27 mouse cellular contexts compared by ENCODE assay signal in the genomic region with DNA sequence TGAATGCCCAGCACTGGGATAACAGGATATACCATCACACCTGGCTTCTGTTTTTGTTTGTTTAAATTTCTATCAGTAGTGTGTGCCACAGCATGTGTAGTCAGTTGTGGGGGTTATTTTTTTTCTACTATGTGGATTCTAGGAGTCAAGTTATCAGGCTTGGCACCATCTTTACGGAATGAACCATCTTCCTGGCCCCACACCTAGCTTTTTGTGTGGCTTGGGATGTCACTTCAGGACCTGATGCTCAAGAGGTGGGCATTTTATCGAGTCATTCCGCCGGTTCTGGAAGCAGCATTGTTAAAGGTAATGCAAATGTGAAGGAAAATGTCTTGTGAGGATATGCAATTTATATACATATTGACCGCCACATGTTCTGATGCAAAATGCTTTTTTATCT. TPM values are rescaled to one million over a fixed set of nuclear protein-coding genes. Genes with fewer than 3 reads are reported as not detected.
DNase-seq lines count a peak whose midpoint lies in the region; ATAC-seq and TF ChIP-seq lines count a peak whose summit lies in the region.
"Had no signal": no experiment of that assay in that cellular context is flagged by ENCODE, and none has a peak within 500 bp of the region (broad histone marks: within the 10 kb centered on the region; RNA-seq: fewer than 3 reads in every experiment).

No protein-coding gene starts in this region.

- TF ChIP-seq EP300 in liver, postnatal 0 days (IDR thresholded peaks at IDR 0.05; ENCODE audit: low read depth): no peak
- no peak for TF ChIP-seq EP300 in MEL (IDR thresholded peaks at IDR 0.05; ENCODE audit: low read depth in 1 of 2, low read length in 2 of 2)

- no peak overlapping the region for H3K9ac ChIP-seq in heart, embryonic 12.5 days
- H3K9ac ChIP-seq in intestine, embryonic 14.5 days (ENCODE audit: low read length): no peak overlapping the region
- no peak overlapping the region for H3K9ac ChIP-seq in intestine, postnatal 0 days (ENCODE audit: low read depth, low read length)
- no peak overlapping the region for H3K9ac ChIP-seq in liver, postnatal 0 days (replicated peaks)
- H3K9ac ChIP-seq in MEL (ENCODE audit: control insufficient read depth, low read depth, low read length, poor library complexity, severe bottlenecking): no peak overlapping the region
- H3K9ac ChIP-seq: embryonic facial prominence, embryonic 13.5 days; embryonic facial prominence, embryonic 15.5 days; forebrain, embryonic 12.5 days had no signal

- no peak for TF ChIP-seq CTCF in intestine, postnatal 0 days (IDR thresholded peaks at IDR 0.05; ENCODE audit: low read depth)
- no peak for TF ChIP-seq CTCF in liver, postnatal 0 days (IDR thresholded peaks at IDR 0.05; ENCODE audit: low read depth)
- TF ChIP-seq CTCF in MEL (IDR thresholded peaks at IDR 0.05 in 2 of 3, conservative IDR thresholded peaks at IDR 0.05 in 1 of 3; ENCODE audit: control insufficient read depth in 1 of 3, insufficient read depth in 1 of 3, low read depth in 2 of 3, low read length in 3 of 3, poor library complexity in 1 of 3, severe bottlenecking in 1 of 3): no peak

- TF ChIP-seq RAD21 in MEL (IDR thresholded peaks at IDR 0.05; ENCODE audit: low read depth, low read length): no peak

- H3K4me1 ChIP-seq in heart, embryonic 12.5 days (replicated peaks): peaks cover 20% of the 10 kb centered on the region
- H3K4me1 ChIP-seq in intestine, embryonic 14.5 days (replicated peaks; ENCODE audit: control insufficient read depth, insufficient read depth, low read length): peaks cover 16% of the 10 kb centered on the region
- no peaks in the 10 kb centered on the region; the same call in 1 of the 2 replicates for H3K4me1 ChIP-seq in intestine, postnatal 0 days (replicated peaks; ENCODE audit: control insufficient read depth, insufficient read depth, low read length)
- H3K4me1 ChIP-seq in liver, postnatal 0 days (ENCODE audit: insufficient read depth): peaks cover 21% of the 10 kb centered on the region
- H3K4me1 ChIP-seq in MEL (ENCODE audit: control insufficient read depth in 1 of 2, insufficient read depth in 2 of 2, low read length in 2 of 2): peaks cover 0 to 17% of the 10 kb centered on the region in 2 experiments; a peak in 3 of 4 replicates

- no peaks in the 10 kb centered on the region for H3K9me3 ChIP-seq in heart, embryonic 12.5 days (replicated peaks)
- no peaks in the 10 kb centered on the region for H3K9me3 ChIP-seq in intestine, embryonic 14.5 days (ENCODE audit: control insufficient read depth, low read length)
- H3K9me3 ChIP-seq in intestine, postnatal 0 days (ENCODE audit: control insufficient read depth): no peaks in the 10 kb centered on the region
- no peaks in the 10 kb centered on the region for H3K9me3 ChIP-seq in liver, postnatal 0 days (ENCODE audit: low read length)
- H3K9me3 ChIP-seq in MEL (replicated peaks; ENCODE audit: insufficient read depth, low read length): no peaks in the 10 kb centered on the region
- H3K9me3 ChIP-seq: embryonic facial prominence, embryonic 13.5 days; embryonic facial prominence, embryonic 15.5 days; forebrain, embryonic 10.5 days; forebrain, embryonic 12.5 days; G1E had no signal

- WGBS in heart, embryonic 12.5 days: 69% methylated on average over 5 of the region's 5 CpGs
- WGBS in intestine, embryonic 14.5 days: 76% methylated on average over 5 of the region's 5 CpGs
- 80% methylated on average over 5 of the region's 5 CpGs for WGBS in intestine, postnatal 0 days
- 77% methylated on average over 5 of the region's 5 CpGs for WGBS in liver, postnatal 0 days (ENCODE audit: insufficient replicate concordance)

- H3K27me3 ChIP-seq in heart, embryonic 12.5 days (replicated peaks): no peaks in the 10 kb centered on the region
- H3K27me3 ChIP-seq in intestine, embryonic 14.5 days (replicated peaks; ENCODE audit: control insufficient read depth, insufficient read depth, low read length): no peaks in the 10 kb centered on the region
- no peaks in the 10 kb centered on the region for H3K27me3 ChIP-seq in intestine, postnatal 0 days (replicated peaks; ENCODE audit: control insufficient read depth, insufficient read depth, low read length)
- H3K27me3 ChIP-seq in liver, postnatal 0 days (ENCODE audit: insufficient read depth, low read length): no peaks in the 10 kb centered on the region
- H3K27me3 ChIP-seq in MEL (ENCODE audit: control insufficient read depth in 1 of 2, insufficient read depth in 2 of 2, low read length in 2 of 2): peaks cover 0 to 3% of the 10 kb centered on the region in 2 experiments; a peak in 3 of 4 replicates
- H3K27me3 ChIP-seq: CH12.LX; embryonic facial prominence, embryonic 13.5 days; embryonic facial prominence, embryonic 15.5 days; forebrain, embryonic 12.5 days had no signal

- no peak overlapping the region for H3K4me3 ChIP-seq in heart, embryonic 12.5 days
- H3K4me3 ChIP-seq in intestine, embryonic 14.5 days (ENCODE audit: low read depth, low read length): no peak overlapping the region
- no peak overlapping the region for H3K4me3 ChIP-seq in intestine, postnatal 0 days (ENCODE audit: low read depth, low read length)
- no peak overlapping the region for H3K4me3 ChIP-seq in liver, postnatal 0 days (ENCODE audit: low read depth, low read length)
- H3K4me3 ChIP-seq in MEL (ENCODE audit: control insufficient read depth in 1 of 2, insufficient read depth in 1 of 2, low read depth in 2 of 2, low read length in 2 of 2): no peak overlapping the region
- H3K4me3 ChIP-seq: embryonic facial prominence, embryonic 13.5 days; embryonic facial prominence, embryonic 15.5 days; erythroblast, embryonic 14.5 days; forebrain, embryonic 10.5 days; forebrain, embryonic 12.5 days had no signal

- peaks cover 26% of the 10 kb centered on the region for H3K36me3 ChIP-seq in heart, embryonic 12.5 days
- H3K36me3 ChIP-seq in intestine, embryonic 14.5 days (ENCODE audit: control insufficient read depth, insufficient read depth, low read length): peaks cover 26% of the 10 kb centered on the region
- H3K36me3 ChIP-seq in intestine, postnatal 0 days (ENCODE audit: control insufficient read depth, insufficient read depth): peaks cover 15% of the 10 kb centered on the region; the same call in 1 of the 2 replicates
- peaks cover 8% of the 10 kb centered on the region for H3K36me3 ChIP-seq in liver, postnatal 0 days (replicated peaks; ENCODE audit: insufficient read depth, low read length)
- H3K36me3 ChIP-seq in MEL (ENCODE audit: control insufficient read depth in 1 of 2, insufficient read depth in 2 of 2, low read length in 2 of 2): peaks cover 5 to 17% of the 10 kb centered on the region in 2 experiments; a peak in 3 of 4 replicates

- H3K27ac ChIP-seq in heart, embryonic 12.5 days (ENCODE audit: poor library complexity, severe bottlenecking): no peak overlapping the region
- H3K27ac ChIP-seq in intestine, embryonic 14.5 days (ENCODE audit: low read depth): 0 out of 2 replicates have a peak overlapping the region, but pooled peaks have one; percentile 16
- H3K27ac ChIP-seq in intestine, postnatal 0 days (ENCODE audit: low read depth, low read length): no peak overlapping the region
- H3K27ac ChIP-seq in liver, postnatal 0 days (ENCODE audit: low read depth): peak overlapping the region; percentile 63
- H3K27ac ChIP-seq in MEL (ENCODE audit: control insufficient read depth, low read depth, low read length): no peak overlapping the region
- H3K27ac ChIP-seq: embryonic facial prominence, embryonic 13.5 days; embryonic facial prominence, embryonic 15.5 days; forebrain, embryonic 10.5 days; forebrain, embryonic 12.5 days had no signal

- ATAC-seq in heart, embryonic 12.5 days (ENCODE audit: insufficient number of reproducible peaks, low FRiP score): no peak
- ATAC-seq in intestine, embryonic 14.5 days (replicated peaks; ENCODE audit: low FRiP score, low TSS enrichment, low read depth): no peak
- ATAC-seq in intestine, postnatal 0 days: no peak
- no peak for ATAC-seq in liver, postnatal 0 days
- ATAC-seq: CD4-positive, CD25-positive, alpha-beta regulatory T cell, adult 4 months; forebrain, embryonic 14.5 days had no signal

- H3K79me2 ChIP-seq in MEL (ENCODE audit: control insufficient read depth, insufficient read depth, low read length, poor library complexity): peaks cover 12% of the 10 kb centered on the region

- no peak overlapping the region for H3K4me2 ChIP-seq in heart, embryonic 12.5 days
- H3K4me2 ChIP-seq in intestine, embryonic 14.5 days (ENCODE audit: low read length): no peak overlapping the region
- H3K4me2 ChIP-seq in intestine, postnatal 0 days (replicated peaks; ENCODE audit: low read depth): no peak overlapping the region
- no peak overlapping the region for H3K4me2 ChIP-seq in liver, postnatal 0 days (ENCODE audit: low read depth, low read length)
- H3K4me2 ChIP-seq: embryonic facial prominence, embryonic 13.5 days; embryonic facial prominence, embryonic 15.5 days; forebrain, embryonic 12.5 days had no signal

- TF ChIP-seq POLR2A in MEL (IDR thresholded peaks at IDR 0.05; ENCODE audit: control insufficient read depth in 1 of 2, insufficient read depth in 1 of 2, low read depth in 1 of 2, low read length in 2 of 2, poor library complexity in 1 of 2): no peak

- DNase-seq in heart, adult 11 months: peak; percentile 39
- no peak for DNase-seq in intestine, embryonic 14.5 days (ENCODE audit: low spot score)
- DNase-seq in liver, postnatal 0 days: no peak
- no peak for DNase-seq in liver
- DNase-seq in MEL (ENCODE audit: low read depth, low spot score): no peak
- DNase-seq: adrenal gland, adult 2 months; adrenal gland, postnatal 10 days; adrenal gland, postnatal 25 days; B cell, adult 2 months; cerebellum, adult 11 months; cerebellum, adult 18-20 months; cerebellum, adult 8-10 months; cerebellum, adult 9-11 months; cerebellum, postnatal 14 days; cerebellum, postnatal 36 days; embryo, embryonic 11 days had no signal

RNA-seq across cellular contexts. Expression of gene Mrpl17, which starts 4.8 kb away (rescaled TPM):
- polyA plus RNA-seq in heart, embryonic 12.5 days (2016; fragmentation: Nextera tagmentation; extraction: Ambion mirVana): 232 TPM in 2 replicates
- 379 and 393 TPM in 2 replicates for polyA plus RNA-seq in intestine, embryonic 14.5 days (2014; fragmentation: Nextera tagmentation; extraction: Ambion mirVana)
- polyA plus RNA-seq in intestine, postnatal 0 days (2015; fragmentation: Nextera tagmentation; extraction: Ambion mirVana): 255 and 275 TPM in 2 replicates
- 405 and 416 TPM in 2 replicates for polyA plus RNA-seq in liver, postnatal 0 days (2015; fragmentation: Nextera tagmentation; extraction: Ambion mirVana)
- total RNA-seq in MEL (2012; rRNA removed): 198 and 230 TPM in 2 replicates
- polyA plus RNA-seq in MEL (2012; ENCODE audit: insufficient read depth in 1 of 2, insufficient read length in 2 of 2, low read depth in 1 of 2, low replicate concordance in 2 of 2, missing spikeins in 1 of 2): 100 to 1,000 TPM in 1 of 2 experiments, not detected in 1; 196 TPM

RNA-seq across cellular contexts. Expression of gene Dchs1, which starts 18.7 kb away (rescaled TPM):
- polyA plus RNA-seq in heart, embryonic 12.5 days (2016; fragmentation: Nextera tagmentation; extraction: Ambion mirVana): 8.7 and 9.4 TPM in 2 replicates
- 17.5 and 18.7 TPM in 2 replicates for polyA plus RNA-seq in intestine, embryonic 14.5 days (2014; fragmentation: Nextera tagmentation; extraction: Ambion mirVana)
- 2.2 and 2.4 TPM in 2 replicates for polyA plus RNA-seq in intestine, postnatal 0 days (2015; fragmentation: Nextera tagmentation; extraction: Ambion mirVana)
- 0.45 and 0.58 TPM in 2 replicates for polyA plus RNA-seq in liver, postnatal 0 days (2015; fragmentation: Nextera tagmentation; extraction: Ambion mirVana)
- total RNA-seq in MEL (2012; rRNA removed): 0.03 and 0.08 TPM in 2 replicates
- under 1 TPM in 1 of 2 experiments, not detected in 1; 0.11 TPM for polyA plus RNA-seq in MEL (2012; ENCODE audit: insufficient read depth in 1 of 2, insufficient read length in 2 of 2, low read depth in 1 of 2, low replicate concordance in 2 of 2, missing spikeins in 1 of 2)
- polyA plus RNA-seq: CD4-positive, CD25-positive, alpha-beta regulatory T cell, adult 4 months; erythroblast, embryonic 14.5 days; G1E had no signal

RNA-seq across cellular contexts. Expression of gene Tpp1, which starts 54.1 kb away (rescaled TPM):
- polyA plus RNA-seq in heart, embryonic 12.5 days (2016; fragmentation: Nextera tagmentation; extraction: Ambion mirVana): 87.7 and 97.8 TPM in 2 replicates
- polyA plus RNA-seq in intestine, embryonic 14.5 days (2014; fragmentation: Nextera tagmentation; extraction: Ambion mirVana): 74.1 and 85.8 TPM in 2 replicates
- 176 and 184 TPM in 2 replicates for polyA plus RNA-seq in intestine, postnatal 0 days (2015; fragmentation: Nextera tagmentation; extraction: Ambion mirVana)
- 60.9 and 65.8 TPM in 2 replicates for polyA plus RNA-seq in liver, postnatal 0 days (2015; fragmentation: Nextera tagmentation; extraction: Ambion mirVana)
- 17.5 and 17.6 TPM in 2 replicates for total RNA-seq in MEL (2012; rRNA removed)
- 10 to 100 TPM in 1 of 2 experiments, not detected in 1; 45.4 TPM for polyA plus RNA-seq in MEL (2012; ENCODE audit: insufficient read depth in 1 of 2, insufficient read length in 2 of 2, low read depth in 1 of 2, low replicate concordance in 2 of 2, missing spikeins in 1 of 2)

Comparison
In these comparisons a context has a peak if more than half of its experiments do, and no peak if none do; other contexts are left out.
1. H3K27ac ChIP-seq: peak in intestine, embryonic 14.5 days (single experiment) and liver, postnatal 0 days (single experiment); none in heart, embryonic 12.5 days (single experiment), intestine, postnatal 0 days (single experiment) and MEL (single experiment).